Mouse (Mus musculus): Measurements from ENCODE around the gene Eef1b2. TPM values are rescaled to one million over a fixed set of nuclear protein-coding genes. Genes with fewer than 3 reads are reported as not detected.

Gene Eef1b2
- 640 and 672 TPM in 2 replicates for polyA plus RNA-seq (2012; rRNA removed)

DNA sequence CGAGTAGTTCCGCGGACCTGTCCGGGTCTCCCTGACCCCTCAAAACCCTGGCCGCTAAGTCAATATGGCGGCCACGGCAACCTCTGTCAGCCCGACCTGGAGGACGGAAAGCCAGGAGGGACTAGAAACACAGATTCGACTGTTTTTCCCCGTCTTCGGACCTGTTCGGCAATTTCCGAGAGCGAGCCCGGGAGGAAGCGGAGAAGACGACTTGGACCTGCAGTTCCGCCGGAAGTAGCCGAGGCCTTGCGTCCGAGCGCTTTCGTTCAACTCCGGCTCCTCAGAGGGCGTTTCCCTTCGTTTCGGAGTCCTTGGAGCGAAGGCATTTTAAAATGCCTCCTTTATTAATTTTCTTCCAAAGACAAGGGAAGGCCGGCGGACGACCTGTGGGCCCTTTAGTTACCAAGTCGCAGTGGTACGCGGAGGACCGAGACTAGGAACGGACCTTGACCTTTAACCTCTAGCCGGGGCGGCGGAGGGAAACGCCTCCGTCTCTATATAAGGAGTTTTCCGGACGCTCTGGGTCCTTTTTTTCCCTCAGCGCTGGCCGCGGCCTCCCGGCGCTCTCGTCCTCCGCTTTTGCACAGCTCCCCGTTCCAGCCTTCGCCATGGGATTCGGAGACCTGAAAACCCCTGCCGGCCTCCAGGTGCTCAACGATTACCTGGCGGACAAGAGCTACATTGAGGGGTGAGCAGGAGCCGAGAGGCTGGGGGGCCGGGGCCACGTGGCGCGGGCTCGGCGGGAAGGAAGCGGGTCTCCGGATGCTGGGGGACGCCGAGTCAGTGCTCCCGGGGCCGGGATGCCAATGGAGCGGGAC is at the start of gene Eef1b2, which contains the start of gene Ndufs1:
Gene Eef1b2, plus strand, starts transcription at position 222 of the 818 bp plus-strand sequence.
Gene Ndufs1, minus strand, starts transcription at position 230 of the 818 bp plus-strand sequence.

DNA sequence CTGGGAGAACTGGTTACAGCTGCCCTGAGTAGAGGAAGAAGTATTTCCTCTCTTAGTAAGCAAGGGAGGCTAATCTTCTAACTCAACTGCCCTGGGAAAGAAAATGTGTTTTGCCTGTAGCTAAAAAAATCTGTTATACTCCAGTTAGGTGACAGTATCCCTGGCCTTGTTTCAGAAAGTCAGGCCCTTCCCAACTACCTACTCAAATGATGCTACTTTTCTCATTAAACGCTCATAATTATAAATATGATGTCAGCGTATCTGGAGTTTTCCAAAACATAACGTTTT is 37.6 kb downstream of the Eef1b2 start, which contains the start of gene Gpr1:
Gene Gpr1, minus strand, starts transcription at position 273 of the 288 bp plus-strand sequence.

Other genes starting within 250 kb of the Eef1b2 start
- gene Ino80d, start 62.2 kb upstream of the Eef1b2 start, polyA plus RNA-seq (2012; rRNA removed): 2.6 and 3.1 TPM in 2 replicates
- 61.6 and 68.7 TPM in 2 replicates for gene Ndufs1, start within 50 bp of the Eef1b2 start, polyA plus RNA-seq (2012; rRNA removed)
- not detected in 2 replicates for gene Gpr1, start 37.7 kb downstream of the Eef1b2 start, polyA plus RNA-seq (2012; rRNA removed)
- 0.08 and 0.24 TPM in 2 replicates for gene Zdbf2, start 96.4 kb downstream of the Eef1b2 start, polyA plus RNA-seq (2012; rRNA removed)

All from liver, embryonic 14 days (tissue).